Comparison of ENCODE assay signal across 9 mouse cellular contexts in the genomic region with DNA sequence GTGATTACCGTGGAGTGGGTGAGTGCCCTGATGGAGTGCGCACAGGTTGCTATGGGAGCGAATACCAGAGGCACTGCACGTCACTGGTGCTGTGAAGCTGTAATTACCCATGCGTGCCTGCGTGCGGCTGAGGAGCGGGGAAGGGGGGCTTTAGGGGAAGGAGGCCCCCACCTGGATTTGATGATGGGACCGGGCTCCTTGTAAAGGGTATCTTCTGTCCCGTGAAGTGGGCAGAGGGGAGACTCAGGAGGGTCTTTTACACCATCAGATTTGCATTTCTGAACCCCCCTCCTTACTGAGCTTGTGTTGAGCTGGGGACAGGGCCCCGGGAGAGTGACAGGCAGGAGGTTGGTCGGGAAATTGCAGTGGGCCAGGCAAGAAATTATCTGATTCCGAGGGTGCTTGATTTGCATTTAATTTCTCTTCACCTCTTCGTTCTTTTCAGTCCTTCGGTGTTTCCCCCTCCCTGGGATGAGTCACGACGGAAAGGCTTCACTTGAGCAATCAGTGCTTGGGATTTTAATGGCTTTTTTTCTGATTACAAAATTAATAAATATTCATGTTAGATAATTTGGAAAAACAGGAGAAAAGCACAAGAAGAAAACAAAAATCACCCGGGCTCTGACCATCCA. TPM values are rescaled to one million over a fixed set of nuclear protein-coding genes. Genes with fewer than 3 reads are reported as not detected.
DNase-seq lines count a peak whose midpoint lies in the region; ATAC-seq and TF ChIP-seq lines count a peak whose summit lies in the region.
"Had no signal": no experiment of that assay in that cellular context is flagged by ENCODE, and none has a peak within 500 bp of the region (broad histone marks: within the 10 kb centered on the region; RNA-seq: fewer than 3 reads in every experiment).

No protein-coding gene starts in this region.

- H3K4me1 ChIP-seq in heart, embryonic 16.5 days (ENCODE audit: control insufficient read depth, insufficient read depth, low read length): peaks cover 49% of the 10 kb centered on the region
- no peaks in the 10 kb centered on the region; the same call in 1 of the 2 replicates for H3K4me1 ChIP-seq in cortical plate, adult 2 months (ENCODE audit: control insufficient read depth, insufficient read depth, low read length)
- H3K4me1 ChIP-seq in neural tube, embryonic 15.5 days: peaks cover 39% of the 10 kb centered on the region

- no peaks in the 10 kb centered on the region for H3K9me3 ChIP-seq in heart, embryonic 16.5 days (replicated peaks; ENCODE audit: control insufficient read depth, low read length)
- H3K9me3 ChIP-seq in neural tube, embryonic 15.5 days (replicated peaks): no peaks in the 10 kb centered on the region

- H3K27me3 ChIP-seq in heart, embryonic 16.5 days (ENCODE audit: control insufficient read depth, insufficient read depth, low read length): no peaks in the 10 kb centered on the region
- no peaks in the 10 kb centered on the region for H3K27me3 ChIP-seq in neural tube, embryonic 15.5 days (replicated peaks)

- no peak; the same call in 1 of the 2 replicates for ATAC-seq in heart, embryonic 16.5 days (replicated peaks; ENCODE audit: extremely low read depth, insufficient read depth, low FRiP score)
- 0 out of 2 replicates have a peak, but pooled peaks have one; percentile 18 for ATAC-seq in granulocyte monocyte progenitor cell, adult 5-6 weeks (replicated peaks; ENCODE audit: poor library complexity, severe bottlenecking)
- ATAC-seq in neural tube, embryonic 15.5 days (ENCODE audit: low FRiP score): peak; percentile 90
- no peak for ATAC-seq in monocyte, adult 5-6 weeks (replicated peaks; ENCODE audit: insufficient number of reproducible peaks, low FRiP score, low TSS enrichment, poor library complexity, severe bottlenecking)

- 0 out of 2 replicates have a peak overlapping the region, but pooled peaks have one; percentile 5 for H3K4me3 ChIP-seq in heart, embryonic 16.5 days (ENCODE audit: low read length)
- H3K4me3 ChIP-seq in cortical plate, adult 2 months (ENCODE audit: insufficient read depth, low read length): peak overlapping the region; percentile 19; the same call in 1 of the 2 replicates
- H3K4me3 ChIP-seq in neural tube, embryonic 15.5 days (replicated peaks): peak overlapping the region; percentile 22

- no peak overlapping the region; the same call in 1 of the 2 replicates for H3K27ac ChIP-seq in heart, embryonic 16.5 days (ENCODE audit: low read length)
- no peak overlapping the region for H3K27ac ChIP-seq in cortical plate, adult 2 months (ENCODE audit: insufficient read depth, low read length)
- peak overlapping the region; percentile 75 for H3K27ac ChIP-seq in neural tube, embryonic 15.5 days (replicated peaks)

- TF ChIP-seq CTCF in cortical plate, adult 2 months (IDR thresholded peaks at IDR 0.05; ENCODE audit: extremely low read depth, insufficient read depth, low read length): no peak

- 25% methylated on average over 18 of the region's 18 CpGs for WGBS in heart, embryonic 16.5 days
- WGBS in neural tube, embryonic 15.5 days: 3% methylated on average over 18 of the region's 18 CpGs

- H3K9ac ChIP-seq in heart, embryonic 16.5 days (ENCODE audit: low read length): peak overlapping the region; percentile 11
- peak overlapping the region; percentile 43; the same call in 1 of the 2 replicates for H3K9ac ChIP-seq in neural tube, embryonic 15.5 days (replicated peaks)

- intact Hi-C loops in heart, postnatal 36 days (cut with DNase I): no loop called here

- DNase-seq in heart, postnatal 36 days: no peak
- DNase-seq in left cerebral cortex, adult 9 months (ENCODE audit: low spot score in 2 of 2): peak; percentile 56 to 62
- DNase-seq in thymus, postnatal 36 days: no peak

- peak; percentile 40; the same call in 1 of the 2 replicates for TF ChIP-seq POLR2A in cortical plate, adult 2 months (IDR thresholded peaks at IDR 0.05; ENCODE audit: extremely low read depth, insufficient read depth, low read length)

- peak overlapping the region; percentile 43; the same call in 1 of the 2 replicates for H3K4me2 ChIP-seq in heart, embryonic 16.5 days (ENCODE audit: low read depth, low read length)
- peak overlapping the region; percentile 60 for H3K4me2 ChIP-seq in neural tube, embryonic 15.5 days

- H3K36me3 ChIP-seq in heart, embryonic 16.5 days (ENCODE audit: control insufficient read depth, insufficient read depth): no peaks in the 10 kb centered on the region
- no peaks in the 10 kb centered on the region for H3K36me3 ChIP-seq in neural tube, embryonic 15.5 days

RNA-seq across cellular contexts. Expression of a gene that starts 7.3 kb away (rescaled TPM):
- polyA plus RNA-seq in heart, embryonic 16.5 days (2015; fragmentation: Nextera tagmentation; extraction: Ambion mirVana): 0.55 and 0.59 TPM in 2 replicates
- total RNA-seq in heart, postnatal 36 days (2021): not detected
- polyA plus RNA-seq in cortical plate, adult 2 months (2012; rRNA removed): 0.08 and 0.09 TPM in 2 replicates
- not detected in 2 replicates for total RNA-seq in granulocyte monocyte progenitor cell, adult 5-6 weeks (2014; fragmentation: Nextera tagmentation)
- not detected in 2 replicates for total RNA-seq in granulocyte monocyte progenitor cell, adult 5-6 weeks (2017)
- 0.11 TPM in 1 of 2 replicates, not detected in the other for polyA plus RNA-seq in neural tube, embryonic 15.5 days (2015; fragmentation: Nextera tagmentation; extraction: Ambion mirVana)
- total RNA-seq in monocyte, adult 5-6 weeks (2017): not detected in 3 replicates
- total RNA-seq: adrenal gland, adult 18-20 months had no signal

RNA-seq across cellular contexts. Expression of a gene that starts 20.9 kb away (rescaled TPM):
- polyA plus RNA-seq in heart, embryonic 16.5 days (2015; fragmentation: Nextera tagmentation; extraction: Ambion mirVana): 6.5 and 7.2 TPM in 2 replicates
- under 1 TPM in 1 of 2 experiments, not detected in 1; 0.27 TPM for total RNA-seq in heart, postnatal 36 days (2021)
- not detected in 2 replicates for polyA plus RNA-seq in cortical plate, adult 2 months (2012; rRNA removed)
- not detected in 2 replicates for total RNA-seq in granulocyte monocyte progenitor cell, adult 5-6 weeks (2014; fragmentation: Nextera tagmentation)
- total RNA-seq in granulocyte monocyte progenitor cell, adult 5-6 weeks (2017): not detected in 2 replicates
- polyA plus RNA-seq in neural tube, embryonic 15.5 days (2015; fragmentation: Nextera tagmentation; extraction: Ambion mirVana): 0.50 and 7.6 TPM in 2 replicates
- total RNA-seq in monocyte, adult 5-6 weeks (2017): not detected in 3 replicates
- total RNA-seq: adrenal gland, adult 18-20 months had no signal

RNA-seq across cellular contexts. Expression of a gene that starts 49.9 kb away (rescaled TPM):
- 1.3 and 1.7 TPM in 2 replicates for polyA plus RNA-seq in heart, embryonic 16.5 days (2015; fragmentation: Nextera tagmentation; extraction: Ambion mirVana)
- total RNA-seq in heart, postnatal 36 days (2021): not detected
- 0.10 and 0.15 TPM in 2 replicates for polyA plus RNA-seq in cortical plate, adult 2 months (2012; rRNA removed)
- not detected in 2 replicates for total RNA-seq in granulocyte monocyte progenitor cell, adult 5-6 weeks (2014; fragmentation: Nextera tagmentation)
- not detected in 2 replicates for total RNA-seq in granulocyte monocyte progenitor cell, adult 5-6 weeks (2017)
- 0.54 and 0.75 TPM in 2 replicates for polyA plus RNA-seq in neural tube, embryonic 15.5 days (2015; fragmentation: Nextera tagmentation; extraction: Ambion mirVana)
- not detected in 3 replicates for total RNA-seq in monocyte, adult 5-6 weeks (2017)

Comparison
In these comparisons a context has a peak if more than half of its experiments do, and no peak if none do; other contexts are left out.
1. ATAC-seq: peak in granulocyte monocyte progenitor cell, adult 5-6 weeks (single experiment) and neural tube, embryonic 15.5 days (single experiment); none in heart, embryonic 16.5 days (single experiment) and monocyte, adult 5-6 weeks (single experiment).
2. DNase-seq: peak in left cerebral cortex, adult 9 months (2 of 2); none in heart, postnatal 36 days (0 of 2) and thymus, postnatal 36 days (0 of 2).
3. Peak in every context shown above with its lines, with median percentiles within 50 percentile points of each other: H3K4me3 ChIP-seq.